Mouse (Mus musculus) midbrain, embryonic 11.5 days (tissue): ENCODE measurements around the gene Sat2. TPM values are rescaled to one million over a fixed set of nuclear protein-coding genes. Genes with fewer than 3 reads are reported as not detected.

Source experiments
- ATAC-seq: fragments of 200-750 bp; cut with Nextera tagmentation; 2 replicates; pipeline ENCODE4 v1.8.0; 2017; ENCODE audit warnings: moderate TSS enrichment, moderate library complexity; ENCODE audit not compliant: low FRiP score
- DNase-seq: peaks from one replicate; pipeline ENCODE4 v3.0.0; 2015; ENCODE audit warnings: low spot score; ENCODE audit errors: missing footprints
- H3K27ac ChIP-seq: fragments of 300-500 bp; sonication (generic); 2 replicates; pipeline ENCODE4 v1.5.1; 2014; ENCODE audit warnings: low read depth, low read length
- H3K27me3 ChIP-seq: fragments of 300-500 bp; sonication (generic); 2 replicates; pipeline ENCODE4 v1.6.1; 2014; ENCODE audit warnings: mild to moderate bottlenecking, low read length, moderate library complexity, mixed read lengths; ENCODE audit not compliant: control insufficient read depth, insufficient read depth
- H3K36me3 ChIP-seq: fragments of 300-500 bp; sonication (generic); 2 replicates; pipeline ENCODE4 v1.6.1; 2014; ENCODE audit warnings: mild to moderate bottlenecking, low read length, moderate library complexity, mixed read lengths; ENCODE audit not compliant: control insufficient read depth, insufficient read depth
- H3K4me1 ChIP-seq: fragments of 300-500 bp; sonication (generic); 2 replicates; pipeline ENCODE4 v1.6.1; 2014; ENCODE audit warnings: low read length; ENCODE audit not compliant: control insufficient read depth, insufficient read depth
- H3K4me2 ChIP-seq: fragments of 300-500 bp; sonication (generic); 2 replicates; pipeline ENCODE4 v1.6.1; 2014; ENCODE audit warnings: mild to moderate bottlenecking, moderate library complexity
- H3K4me3 ChIP-seq: fragments of 300-500 bp; sonication (generic); 2 replicates; pipeline ENCODE4 v1.5.1; 2014; ENCODE audit warnings: low read depth, low read length
- H3K9ac ChIP-seq: fragments of 300-500 bp; sonication (generic); 2 replicates; pipeline ENCODE4 v1.6.1; 2014; ENCODE audit warnings: low read length
- H3K9me3 ChIP-seq: fragments of 300-500 bp; sonication (generic); 2 replicates; pipeline ENCODE4 v1.6.1; 2016; ENCODE audit warnings: low read length; ENCODE audit not compliant: control insufficient read depth
- WGBS: fragments of 180-500 bp; shearing (Covaris S2); extraction: QIAGEN DNeasy Blood & Tissue Kit; methylation state at CpG from one replicate; pipeline ENCODE4 v1.1.7; 2014; 5-methylcytosine and 5-hydroxymethylcytosine counted together
- polyA plus RNA-seq: library from polyadenylated mRNA; unstranded; fragments of >200 nt; fragmentation: Nextera tagmentation; extraction: Ambion mirVana; gene quantifications from 2 replicates; pipeline ENCODE4 v1.2.1, GENCODE M21; 2014

Gene Sat2
- polyA plus RNA-seq, 1 experiment from 2014 or later, result 13.1 TPM

DNA sequence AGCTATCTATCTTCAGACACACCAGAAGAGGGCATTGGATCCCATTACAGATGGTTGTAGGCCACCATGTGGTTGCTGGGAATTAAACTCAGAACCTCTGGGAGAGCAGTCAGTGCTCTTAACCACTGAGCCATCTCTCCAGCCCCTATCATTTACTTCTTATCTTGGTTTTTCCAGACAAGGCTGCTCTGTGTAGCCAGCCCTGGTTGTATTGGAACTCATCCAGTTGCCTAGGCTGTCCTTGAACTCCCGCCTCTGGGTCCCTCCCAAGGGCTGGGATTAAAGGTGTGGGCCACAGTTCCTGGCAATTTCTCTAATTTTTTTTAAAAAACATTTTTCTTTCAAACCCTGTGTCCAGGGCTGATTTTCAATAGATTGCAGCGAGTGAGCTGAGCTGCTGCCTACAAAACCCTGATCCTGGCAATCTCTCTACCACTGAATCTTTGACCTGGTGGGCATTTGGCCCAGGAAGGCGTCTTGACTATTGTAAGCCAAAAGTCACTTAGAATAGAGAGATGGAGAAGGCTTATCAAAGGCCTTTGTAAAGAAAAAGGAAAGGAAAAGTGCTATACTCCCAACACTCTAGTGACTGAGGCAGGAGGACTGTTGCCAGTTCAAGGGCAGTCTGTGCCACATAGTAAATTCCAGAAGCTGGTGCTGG lies 39.5 kb downstream of the Sat2 start:
- H3K4me2 ChIP-seq, result peak overlapping the region; percentile 55
- ATAC-seq, result no peak
- DNase-seq, result peak; percentile 84
- H3K36me3 ChIP-seq, result peaks cover 32% of the 10 kb centered on the region
- WGBS, result 80% methylated on average over 3 of the region's 3 CpGs
- H3K27me3 ChIP-seq, result no peaks in the 10 kb centered on the region
- peaks cover 9% of the 10 kb centered on the region for H3K4me1 ChIP-seq
- no peak overlapping the region for H3K27ac ChIP-seq
- H3K9ac ChIP-seq, result peak overlapping the region; percentile 70
- H3K9me3 ChIP-seq, result no peaks in the 10 kb centered on the region
- H3K4me3 ChIP-seq, result peak overlapping the region; percentile 50

DNA sequence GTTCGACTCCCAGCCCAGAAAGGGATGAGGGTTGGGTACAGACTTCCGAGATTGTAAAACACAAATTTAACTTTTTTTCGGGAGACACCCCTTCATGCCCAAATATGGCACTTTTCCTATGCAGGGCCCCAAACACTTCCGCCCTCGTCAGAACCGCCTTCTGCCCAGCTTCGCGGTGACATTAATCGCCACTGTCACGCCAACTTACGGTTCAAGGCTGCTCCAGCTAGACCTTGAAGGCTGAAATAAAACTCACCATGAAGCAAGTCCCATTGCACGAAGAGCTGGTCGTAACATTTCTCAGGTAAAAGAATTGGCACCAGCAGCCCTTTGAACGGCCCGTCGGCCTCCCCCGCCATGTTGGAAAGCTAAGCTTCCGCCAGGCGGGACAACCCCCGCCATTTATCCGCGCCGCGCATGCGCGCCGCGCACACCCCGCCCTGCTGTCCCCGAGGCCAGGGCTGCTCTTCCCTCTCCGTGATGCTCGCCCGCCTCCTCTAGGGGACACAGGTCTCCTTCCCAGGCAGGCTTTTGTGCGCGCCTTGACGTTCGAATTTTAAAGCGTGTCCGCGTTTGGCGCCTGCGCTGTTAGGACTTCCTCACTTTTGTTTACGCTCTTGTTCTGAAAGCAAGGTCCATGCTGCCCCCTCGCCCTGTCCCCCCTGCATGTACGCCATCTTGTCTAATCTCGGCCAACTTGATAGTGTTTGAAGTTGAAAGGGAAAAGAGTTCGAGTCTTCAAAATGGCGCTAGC lies 40.6 kb downstream of the Sat2 start, which contains the start of gene Mpdu1:
TSS of gene Mpdu1 (minus strand) at position 430 of the 754 bp plus-strand sequence.
- Histone ChIP-seq H3K9me3 (no peaks in the 10 kb centered on the region), H3K9ac (peak within 1 kb of the TSS; percentile 70), H3K27ac (peak within 1 kb of the TSS; percentile 94), H3K4me3 (peak within 1 kb of the TSS; percentile 50), H3K4me2 (peak within 1 kb of the TSS; percentile 55), H3K4me1 (peaks cover 9% of the 10 kb centered on the region), H3K36me3 (peaks cover 32% of the 10 kb centered on the region), H3K27me3 (no peaks in the 10 kb centered on the region)
- peak; percentile 95 for ATAC-seq
- WGBS, result under 1% methylated on average over 48 of the region's 48 CpGs
- peak; percentile 99 for DNase-seq

DNA sequence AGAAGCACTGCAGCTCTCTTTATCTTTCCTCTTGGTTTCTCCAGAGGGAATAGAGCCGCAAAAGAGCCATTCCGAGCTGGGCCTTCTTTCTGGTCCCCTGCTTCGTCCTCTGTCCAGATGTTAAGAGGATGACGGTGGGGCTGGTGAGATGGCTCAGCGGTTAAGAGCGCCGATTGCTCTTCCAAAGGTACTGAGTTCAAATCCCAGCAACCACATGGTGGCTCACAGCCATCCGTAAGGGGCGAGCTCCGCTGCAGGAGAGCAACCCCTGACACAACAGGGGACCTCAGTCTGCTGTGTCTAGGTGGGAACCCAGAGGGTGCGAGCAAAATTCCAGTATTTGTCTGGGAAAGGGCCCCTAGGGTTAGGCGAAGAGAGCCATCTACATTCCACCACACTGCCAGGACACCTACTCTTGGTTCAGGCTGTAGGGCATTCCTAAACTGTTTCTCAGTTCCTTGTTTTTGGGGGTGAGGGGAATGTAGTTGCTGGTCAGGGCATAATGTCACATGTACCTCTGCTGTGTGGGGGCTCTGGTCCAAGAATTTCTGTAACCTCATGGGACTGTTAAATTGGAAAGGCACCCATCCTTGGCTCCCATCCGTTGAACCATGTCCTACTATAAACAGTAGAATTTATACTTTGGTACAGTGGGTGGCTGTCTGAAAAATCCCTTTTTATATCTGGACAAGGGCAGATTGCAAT lies 41.3 kb downstream of the Sat2 start:
- peak overlapping the region; percentile 94 for H3K27ac ChIP-seq
- ATAC-seq (peak; percentile 38), DNase-seq (peak; percentile 86)
- peak overlapping the region; percentile 70 for H3K9ac ChIP-seq
- peak overlapping the region; percentile 50 for H3K4me3 ChIP-seq
- peaks cover 9% of the 10 kb centered on the region for H3K4me1 ChIP-seq
- H3K27me3 ChIP-seq, result no peaks in the 10 kb centered on the region
- H3K36me3 ChIP-seq, result peaks cover 33% of the 10 kb centered on the region
- peak overlapping the region; percentile 55 for H3K4me2 ChIP-seq
- 70% methylated on average over 13 of the region's 13 CpGs for WGBS
- no peaks in the 10 kb centered on the region for H3K9me3 ChIP-seq

DNA sequence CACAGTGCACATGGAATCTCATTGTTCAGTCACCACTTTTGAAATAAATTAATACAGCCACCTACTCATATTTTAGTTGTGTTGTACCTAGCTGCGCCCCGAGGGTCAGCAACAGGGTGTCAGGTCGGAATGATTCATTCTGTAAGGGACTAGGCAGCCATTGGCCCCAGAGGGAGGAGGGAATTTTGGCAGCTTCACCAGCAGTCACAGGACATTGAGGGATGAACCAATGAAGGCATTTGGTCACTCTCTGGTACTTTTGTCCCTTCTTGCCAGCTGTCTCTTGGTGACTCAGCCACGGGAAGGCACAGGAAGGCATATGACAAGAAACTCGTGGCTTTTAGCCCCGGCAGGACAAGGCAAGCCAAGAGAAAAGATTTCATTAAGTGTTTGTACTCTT lies 42.0 kb downstream of the Sat2 start:
- Histone ChIP-seq H3K27ac (no peak overlapping the region), H3K9me3 (no peaks in the 10 kb centered on the region), H3K27me3 (no peaks in the 10 kb centered on the region), H3K4me3 (no peak overlapping the region), H3K4me1 (peaks cover 9% of the 10 kb centered on the region), H3K4me2 (no peak overlapping the region), H3K9ac (no peak overlapping the region), H3K36me3 (peaks cover 34% of the 10 kb centered on the region)
- DNase-seq, result no peak
- 87% methylated on average over 6 of the region's 6 CpGs for WGBS
- ATAC-seq, result no peak

DNA sequence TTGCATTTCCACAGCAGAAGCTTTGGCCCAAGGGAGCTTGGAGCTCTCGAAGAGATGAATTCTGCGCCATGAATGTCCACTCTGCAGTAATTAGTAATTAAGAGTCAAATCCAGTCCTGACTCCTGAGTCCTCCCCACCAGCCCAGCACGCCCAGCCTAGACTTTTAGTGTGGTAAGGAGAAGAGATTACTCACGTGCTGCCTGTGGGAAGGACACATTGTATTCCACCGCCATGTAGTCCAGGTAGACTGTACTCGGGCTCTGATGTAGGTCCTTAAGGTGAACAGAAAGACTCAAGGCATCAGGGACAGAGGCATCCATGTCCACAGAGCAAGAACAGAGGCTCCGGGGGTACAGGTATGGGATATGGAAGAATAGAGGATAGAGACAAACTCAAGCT lies 43.0 kb downstream of the Sat2 start:
- 92% methylated on average over 7 of the region's 7 CpGs for WGBS
- peaks cover 41% of the 10 kb centered on the region for H3K36me3 ChIP-seq

DNA sequence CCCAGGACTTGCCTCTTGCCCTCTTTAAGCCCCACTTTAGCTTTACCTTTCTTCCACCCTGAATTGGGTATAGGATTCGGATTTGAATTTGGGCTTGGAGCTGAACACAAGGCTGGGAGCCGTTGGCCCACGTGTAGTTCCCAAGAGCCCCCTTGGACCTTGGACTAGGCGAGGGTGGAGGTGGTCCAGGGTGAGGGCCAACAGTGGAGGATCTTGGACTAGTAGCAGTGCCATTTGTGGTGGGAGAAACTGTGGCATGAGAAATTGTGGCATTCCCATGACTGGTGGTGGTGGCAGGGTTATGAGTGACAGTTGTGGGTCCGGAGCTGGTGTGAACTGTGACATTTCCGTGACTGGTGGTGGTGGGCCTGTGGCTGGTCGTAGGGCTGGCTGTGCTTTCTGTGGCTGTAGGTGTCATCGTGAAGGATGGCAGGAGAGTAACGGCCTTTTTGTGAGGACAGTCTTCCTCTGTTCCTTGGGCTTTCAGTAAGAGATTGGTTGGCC lies 43.7 kb downstream of the Sat2 start:
- ATAC-seq, result no peak
- peaks cover 42% of the 10 kb centered on the region for H3K36me3 ChIP-seq
- no peak overlapping the region for H3K9ac ChIP-seq
- H3K4me3 ChIP-seq, result no peak overlapping the region
- peak; percentile 83 for DNase-seq
- H3K4me2 ChIP-seq, result no peak overlapping the region
- no peak overlapping the region; the same call in 1 of the 2 replicates for H3K27ac ChIP-seq
- no peaks in the 10 kb centered on the region for H3K27me3 ChIP-seq
- no peaks in the 10 kb centered on the region for H3K9me3 ChIP-seq
- peaks cover 23% of the 10 kb centered on the region for H3K4me1 ChIP-seq
- 81% methylated on average over 9 of the region's 9 CpGs for WGBS

More for the DNA sequence above, 43.0 kb downstream of the Sat2 start:
- Histone ChIP-seq H3K4me1 (peaks cover 16% of the 10 kb centered on the region), H3K4me2 (no peak overlapping the region), H3K9ac (no peak overlapping the region), H3K4me3 (no peak overlapping the region), H3K27me3 (no peaks in the 10 kb centered on the region), H3K27ac (no peak overlapping the region), H3K9me3 (no peaks in the 10 kb centered on the region)
- no peak for ATAC-seq
- no peak for DNase-seq

DNA sequence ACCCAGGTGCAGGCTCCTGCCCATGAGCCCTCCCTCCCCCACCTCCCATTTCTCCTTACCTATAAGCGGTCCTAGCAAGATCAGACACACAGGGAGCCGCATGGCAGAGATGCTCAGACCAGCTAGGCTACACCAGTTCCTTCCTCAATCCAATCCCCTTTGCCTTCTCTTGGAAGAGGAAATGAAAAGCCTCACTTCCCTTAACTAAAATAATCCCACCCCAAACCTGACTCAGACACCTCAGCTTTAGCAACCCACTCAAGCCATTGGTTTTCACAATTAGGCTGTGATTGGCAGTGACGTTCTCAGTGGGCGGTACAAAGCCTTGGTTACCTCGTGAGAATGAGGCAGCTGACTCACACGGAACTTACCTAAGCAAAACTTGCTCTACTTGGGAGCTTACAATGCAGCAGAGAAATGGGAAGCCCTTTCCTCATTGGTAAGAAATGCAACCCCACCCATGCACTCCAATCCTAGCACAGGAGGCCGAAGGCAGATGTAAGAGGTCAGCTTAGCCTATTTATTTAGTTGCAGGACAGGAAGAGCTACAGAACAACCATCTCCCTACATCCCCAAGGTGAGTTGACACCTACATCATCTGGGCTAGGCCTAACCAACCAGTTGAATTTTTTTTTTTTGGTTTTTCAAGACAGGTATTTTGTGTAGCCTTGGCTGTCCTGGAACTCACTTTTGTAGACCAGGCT lies 44.3 kb downstream of the Sat2 start, which contains the start of gene Cd68:
TSS of gene Cd68 (minus strand) at position 193 of the 704 bp plus-strand sequence.
- Histone ChIP-seq H3K4me3 (no peak within 1 kb of the TSS), H3K27me3 (no peaks in the 10 kb centered on the region), H3K4me2 (no peak within 1 kb of the TSS), H3K9me3 (no peaks in the 10 kb centered on the region), H3K27ac (no peak within 1 kb of the TSS; the same call in 1 of the 2 replicates), H3K9ac (no peak within 1 kb of the TSS), H3K4me1 (peaks cover 25% of the 10 kb centered on the region), H3K36me3 (peaks cover 46% of the 10 kb centered on the region)
- DNase-seq, result peak; percentile 90
- WGBS, result 35% methylated on average over 7 of the region's 7 CpGs
- no peak for ATAC-seq

DNA sequence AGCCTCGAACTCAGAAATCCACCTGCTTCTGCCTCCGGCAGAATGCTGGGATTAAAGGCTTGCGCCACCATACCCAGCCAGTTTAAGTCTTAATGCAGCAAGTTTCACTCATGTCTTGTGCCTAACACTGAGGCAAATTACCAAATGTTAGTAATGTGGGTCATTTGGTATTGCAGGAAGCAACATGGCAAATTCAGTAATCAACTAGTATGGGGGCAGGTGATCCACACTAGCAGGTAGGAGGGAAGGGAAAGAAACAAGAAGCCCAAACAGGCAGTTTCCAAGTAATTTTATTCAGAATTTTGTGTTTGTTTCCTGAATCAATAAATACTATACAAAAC lies 44.8 kb downstream of the Sat2 start:
- Histone ChIP-seq H3K9ac (no peak overlapping the region), H3K27ac (no peak overlapping the region), H3K4me3 (no peak overlapping the region), H3K36me3 (peaks cover 46% of the 10 kb centered on the region), H3K9me3 (no peaks in the 10 kb centered on the region), H3K4me1 (peaks cover 20% of the 10 kb centered on the region), H3K4me2 (no peak overlapping the region), H3K27me3 (no peaks in the 10 kb centered on the region)
- ATAC-seq (no peak), DNase-seq (peak; percentile 79)
- WGBS, result 81% methylated on average over 3 of the region's 3 CpGs
